Mouse (Mus musculus) natural killer cell, adult 2 months (primary cell): ENCODE results near the gene Olfr713.

Experiments
- DNase-seq, 2 experiments: peaks; one replicate each; pipeline ENCODE4 v3.0.0; 2022; ENCODE audit warnings: low spot score in 2 of 2

Olfr713 gene

DNA sequence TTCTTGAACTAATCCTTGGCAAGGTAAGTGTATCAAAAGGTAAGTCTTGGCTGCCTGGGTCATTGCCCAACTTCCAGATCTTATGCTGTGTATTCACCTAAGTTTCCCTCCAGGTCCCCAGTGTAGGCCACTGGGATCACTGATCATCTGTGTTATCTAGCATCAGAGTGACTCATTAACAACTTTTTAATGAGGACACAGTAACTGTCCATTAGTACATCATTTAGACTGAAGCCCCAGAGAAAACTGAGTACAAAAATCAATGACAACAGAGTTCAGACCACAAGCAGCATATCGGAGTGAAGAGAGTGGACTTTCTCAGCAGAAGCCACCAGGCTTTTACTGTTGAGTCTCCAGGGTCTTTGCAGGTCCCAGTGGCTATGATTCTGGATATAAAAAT lies at the start of gene Olfr713:
TSS of gene Olfr713 (plus strand) at position 301 of the 400 bp plus-strand sequence.
- DNase-seq, result no peak

DNA sequence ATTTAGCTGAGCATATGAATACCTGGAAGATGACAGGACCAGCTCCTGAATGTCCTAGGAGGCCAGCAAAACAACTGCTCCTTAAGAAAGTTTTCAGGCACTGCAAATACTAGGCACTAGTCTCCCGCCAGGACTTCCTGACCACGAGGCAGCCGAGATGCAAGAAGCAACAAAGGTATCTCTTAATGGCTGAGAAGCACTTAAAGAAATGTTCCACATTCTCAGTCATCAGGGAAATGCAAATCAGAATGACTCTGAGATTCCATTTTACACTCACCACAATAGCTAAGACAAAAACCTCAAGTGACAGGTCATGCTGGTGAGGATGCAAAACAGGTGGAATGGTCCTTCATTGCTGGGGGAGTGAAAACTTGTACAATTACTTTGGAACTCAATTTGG lies 45.7 kb upstream of the Olfr713 start:
- DNase-seq, result no peak

DNA sequence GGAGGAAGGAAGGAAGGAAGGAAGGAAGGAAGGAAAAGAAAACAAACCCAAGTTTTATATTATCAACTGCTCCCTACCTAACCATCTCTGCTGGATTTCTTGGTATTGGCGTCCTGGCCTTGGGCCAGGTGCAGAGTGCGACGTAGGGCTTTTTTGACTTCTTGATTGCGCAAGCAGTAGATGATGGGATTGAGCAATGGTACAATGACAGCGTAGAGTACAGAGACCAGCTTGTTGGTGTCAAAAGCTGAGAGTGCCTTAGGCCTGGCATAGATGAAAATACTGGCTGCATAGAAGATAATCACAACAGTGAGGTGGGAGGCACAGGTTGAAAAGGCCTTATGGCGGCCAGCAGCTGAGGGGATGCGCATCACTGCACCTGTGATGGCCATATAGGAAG lies 30.2 kb upstream of the Olfr713 start:
- DNase-seq, result no peak

DNA sequence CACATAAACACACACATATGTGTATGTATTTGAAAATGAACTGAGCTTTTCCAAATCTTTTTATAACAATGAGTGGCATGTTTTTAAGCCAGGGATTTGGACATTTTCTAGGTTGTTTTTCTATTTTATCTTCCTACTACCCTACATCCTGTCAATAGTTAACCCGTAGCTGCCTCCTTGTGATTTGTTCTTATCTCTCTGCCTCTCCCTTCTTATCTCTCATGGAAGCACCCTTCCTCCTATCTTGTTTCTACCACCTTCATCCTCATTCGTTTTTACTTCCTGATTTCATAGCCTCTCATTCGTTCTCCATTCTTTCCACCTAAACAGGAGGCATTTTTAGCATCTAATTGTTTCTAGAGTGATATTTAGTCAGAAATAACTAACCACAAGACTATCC lies 26.8 kb upstream of the Olfr713 start:
- DNase-seq, result no peak

DNA sequence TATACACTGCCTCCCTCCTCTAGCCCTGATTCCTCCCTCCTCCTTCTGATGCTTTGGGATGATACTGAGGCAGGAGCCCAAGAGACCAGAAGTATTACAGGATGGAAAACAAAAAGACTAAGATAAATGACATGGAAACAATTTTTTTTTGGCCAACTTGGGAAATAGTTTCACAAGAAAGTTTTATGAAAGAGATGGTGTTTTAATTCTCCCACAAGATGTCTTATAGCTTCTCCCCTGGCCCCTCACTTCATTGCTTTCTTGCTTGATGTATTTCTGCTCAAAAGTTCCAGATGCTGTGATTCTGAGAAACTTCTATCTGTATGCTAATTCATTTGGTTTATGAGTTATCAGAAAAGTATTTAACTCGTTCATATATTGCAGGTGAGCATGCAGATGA lies 25.0 kb upstream of the Olfr713 start, which contains the start of gene Olfr2:
TSS of gene Olfr2 (minus strand) at position 101 of the 400 bp plus-strand sequence.
- no peak for DNase-seq

DNA sequence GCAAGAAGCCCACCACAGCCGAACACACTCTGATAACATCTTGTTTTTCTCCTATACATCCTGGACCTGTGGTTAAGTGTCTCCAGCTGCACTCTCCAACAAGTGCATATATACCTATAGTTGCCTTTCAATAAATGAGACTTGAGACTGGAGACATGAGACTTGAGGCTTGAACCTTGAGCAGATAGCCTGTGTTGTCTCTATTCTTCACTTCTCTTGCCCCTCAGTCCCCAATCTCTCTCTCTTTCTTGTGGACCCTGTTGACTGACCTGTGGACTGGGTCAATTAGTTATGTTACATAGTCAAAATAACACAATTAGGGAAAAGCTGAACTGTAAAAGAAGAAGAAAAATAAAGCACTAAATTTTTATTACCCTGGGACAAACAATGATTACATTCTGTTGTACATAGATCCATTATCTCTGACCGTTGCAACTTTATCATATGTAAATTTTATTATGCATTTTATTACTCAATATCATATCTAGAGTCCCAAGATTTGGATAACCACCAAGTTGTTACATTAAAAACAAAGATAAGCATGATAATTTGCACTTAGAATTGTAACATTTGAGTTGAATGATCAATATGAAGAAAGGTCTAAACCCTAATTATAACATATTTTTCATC lies 9.1 kb downstream of the Olfr713 start:
- no peak for DNase-seq

DNA sequence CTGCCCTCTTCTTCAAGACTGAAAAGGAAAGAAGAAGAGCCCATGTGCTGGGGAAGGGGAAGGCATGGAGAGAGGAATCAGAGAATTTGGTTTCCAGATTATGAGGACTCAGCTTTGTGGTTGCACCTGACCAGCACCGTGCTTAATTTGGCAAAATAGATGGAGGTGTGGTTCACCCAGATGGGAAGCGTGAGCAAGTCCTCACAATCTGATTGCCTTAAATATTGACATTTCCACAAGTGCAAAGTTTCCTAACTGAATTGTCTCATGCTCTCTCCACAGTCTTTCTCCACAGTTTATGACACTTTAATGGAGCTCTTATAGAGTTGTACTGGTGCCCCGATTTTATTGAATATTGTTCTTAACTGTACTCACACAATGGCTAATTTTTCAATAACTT lies 12.2 kb downstream of the Olfr713 start:
- no peak for DNase-seq

DNA sequence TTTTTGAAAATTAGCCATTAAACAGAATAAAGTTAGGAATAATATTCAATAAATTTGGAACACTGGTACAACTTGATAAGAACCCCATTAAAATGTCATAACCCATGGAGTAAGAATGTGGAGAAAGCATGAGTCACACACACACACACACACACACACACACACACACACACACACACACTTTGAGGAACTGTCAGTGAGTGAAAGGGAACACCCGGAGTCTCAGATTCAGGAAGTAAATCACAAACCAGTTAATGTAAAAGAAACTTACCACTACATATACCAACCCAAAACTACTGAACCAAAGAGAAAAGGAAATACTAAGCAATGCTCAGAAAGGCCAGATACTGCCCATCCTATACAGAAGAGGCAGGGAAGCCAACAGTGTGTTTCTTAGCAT lies 13.4 kb downstream of the Olfr713 start:
- DNase-seq, result no peak

DNA sequence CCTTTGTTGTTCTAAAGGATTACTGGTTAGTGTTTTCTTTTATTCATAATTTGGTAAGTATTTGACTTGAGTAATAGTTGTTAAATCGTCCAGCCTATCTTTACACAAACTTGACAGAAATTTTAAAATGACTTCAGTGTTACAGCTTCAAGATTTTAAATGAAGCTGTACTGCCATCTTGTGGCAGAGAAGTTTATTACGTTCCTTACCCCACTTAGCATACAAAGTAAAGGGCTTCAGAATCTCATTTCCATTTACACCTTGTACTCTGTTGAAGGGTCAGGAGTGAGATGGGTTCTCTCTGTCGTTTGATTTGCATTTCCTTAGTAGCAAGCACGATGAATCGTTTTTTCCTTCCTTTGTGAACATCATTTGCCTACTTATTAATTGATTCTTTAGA lies 14.9 kb downstream of the Olfr713 start:
- peak; percentile 11 to 33 for DNase-seq

DNA sequence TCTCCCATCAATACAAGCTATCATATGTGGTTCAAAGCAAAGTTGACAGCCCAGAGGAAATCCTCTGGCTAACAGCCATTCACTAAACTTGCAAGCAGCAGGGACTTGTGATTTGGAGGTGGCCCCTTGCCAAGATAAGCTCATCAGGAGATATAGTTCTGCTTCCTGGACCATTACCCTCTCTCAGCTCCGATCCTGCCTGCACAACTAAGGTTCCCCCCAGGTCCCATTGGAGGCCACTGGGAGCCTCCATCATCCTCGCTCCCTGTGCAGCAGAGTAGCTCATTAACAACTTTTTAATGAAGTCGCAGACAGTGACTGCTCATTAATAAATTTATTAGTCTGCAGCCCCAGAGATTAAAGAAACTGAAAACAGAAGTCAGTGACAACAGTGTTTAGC lies 16.6 kb downstream of the Olfr713 start:
- DNase-seq, result no peak

DNA sequence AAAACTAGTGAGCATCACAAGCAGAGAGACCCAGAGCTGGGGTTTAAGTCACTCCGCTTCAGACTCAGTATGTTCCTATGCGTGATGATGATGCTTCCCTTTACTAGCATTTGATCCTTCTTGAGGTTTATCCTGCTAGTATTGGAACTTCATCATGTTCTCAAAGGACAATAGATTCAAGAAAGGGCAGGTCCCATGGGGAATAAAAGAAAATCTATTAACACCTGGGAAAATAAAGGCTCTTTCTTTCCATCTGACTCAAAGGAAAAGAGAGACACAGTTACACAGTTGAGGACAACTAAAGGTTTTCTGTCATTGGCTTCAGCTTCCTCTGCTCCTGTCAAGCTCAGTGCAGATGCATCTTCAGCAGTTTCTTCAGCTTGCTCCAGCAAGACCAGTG lies 39.7 kb downstream of the Olfr713 start, which contains the start of gene Olfr714:
TSS of gene Olfr714 (plus strand) at position 301 of the 400 bp plus-strand sequence.
- no peak for DNase-seq
